Mouse (Mus musculus) adipocyte (in vitro differentiated cells): Measurements from ENCODE around the gene Fam53b.

ENCODE experiments used
- DNase-seq: peaks from one replicate; pipeline ENCODE4 v3.0.0-alpha.2; 2016; ENCODE audit warnings: low spot score

The Fam53b gene

DNA sequence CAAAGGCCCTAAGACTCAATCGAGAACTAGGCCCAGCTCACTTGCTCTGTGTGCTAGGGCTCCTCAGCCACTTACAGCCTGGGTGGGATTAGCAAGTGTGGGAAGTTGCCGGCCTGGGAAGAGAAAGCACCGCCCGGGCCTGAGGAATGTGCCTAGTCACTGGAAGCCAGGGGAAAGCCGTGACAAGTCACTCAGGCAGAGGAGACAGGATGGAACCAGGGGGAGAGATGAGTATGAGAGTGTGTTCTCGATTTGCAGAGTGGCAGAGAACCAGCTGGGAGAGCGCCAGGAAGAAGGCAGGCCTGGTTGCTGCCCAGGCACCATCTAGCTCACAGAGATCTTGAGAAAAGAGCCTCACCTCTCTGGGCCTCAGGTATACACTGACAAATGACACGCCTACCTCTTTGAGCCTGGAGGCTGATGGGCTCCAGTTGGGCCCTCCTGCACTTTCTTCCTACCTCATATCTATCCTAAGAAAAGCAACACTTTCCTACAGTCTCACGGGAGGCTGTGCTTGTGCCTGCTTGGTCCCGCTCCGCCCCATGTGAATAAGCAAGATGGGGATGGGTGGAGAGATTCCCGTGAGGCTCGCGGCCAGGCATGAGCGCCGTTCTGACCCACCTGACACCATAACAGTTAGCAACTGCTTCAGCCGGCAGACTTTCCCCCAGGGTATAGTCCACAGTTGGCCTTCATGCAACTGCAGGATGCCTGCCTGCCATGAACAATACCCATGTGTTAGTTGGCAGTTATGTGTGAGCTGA, 77.4 kb downstream of the Fam53b start:
- DNase-seq = peak; percentile 83

DNA sequence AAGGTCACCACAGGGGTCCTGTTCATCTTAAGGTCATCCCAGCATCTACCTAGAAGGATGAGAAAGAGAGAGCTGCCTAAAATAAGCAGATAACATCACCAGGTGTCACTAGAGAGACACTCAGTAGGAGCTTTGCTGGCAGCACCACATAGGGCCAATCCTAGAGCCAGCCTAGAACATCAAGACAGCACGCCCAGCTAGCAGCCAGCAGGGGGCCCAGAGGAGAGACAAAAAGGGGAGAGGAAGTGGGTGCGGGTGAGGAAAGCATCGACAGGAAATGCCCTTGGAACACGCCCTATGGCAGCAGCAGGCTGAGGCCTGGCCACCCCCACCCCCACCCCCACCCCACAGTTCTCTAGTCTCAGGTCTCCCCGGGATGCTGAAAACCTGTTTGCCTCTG, 78.5 kb downstream of the Fam53b start:
- no peak for DNase-seq

DNA sequence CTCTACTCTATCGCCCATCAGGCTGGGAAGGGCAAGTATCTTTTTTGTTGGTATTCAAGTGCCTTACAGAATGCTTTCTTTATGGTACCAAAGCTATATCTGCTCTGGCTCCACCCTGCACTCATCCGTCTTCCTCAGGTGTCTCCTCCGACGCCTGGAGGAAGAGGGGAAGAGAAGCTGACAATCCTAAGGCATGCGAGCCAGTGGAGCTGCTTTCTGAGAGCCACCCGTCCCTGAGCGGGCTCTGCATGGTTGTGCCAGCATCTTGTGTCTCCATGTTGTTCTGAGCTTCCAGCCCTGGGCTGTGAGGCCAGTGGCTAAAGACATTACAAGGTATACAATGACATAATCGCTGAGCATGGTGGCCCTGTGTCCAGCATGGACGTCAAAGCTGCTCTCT, 79.5 kb downstream of the Fam53b start:
- DNase-seq = no peak

DNA sequence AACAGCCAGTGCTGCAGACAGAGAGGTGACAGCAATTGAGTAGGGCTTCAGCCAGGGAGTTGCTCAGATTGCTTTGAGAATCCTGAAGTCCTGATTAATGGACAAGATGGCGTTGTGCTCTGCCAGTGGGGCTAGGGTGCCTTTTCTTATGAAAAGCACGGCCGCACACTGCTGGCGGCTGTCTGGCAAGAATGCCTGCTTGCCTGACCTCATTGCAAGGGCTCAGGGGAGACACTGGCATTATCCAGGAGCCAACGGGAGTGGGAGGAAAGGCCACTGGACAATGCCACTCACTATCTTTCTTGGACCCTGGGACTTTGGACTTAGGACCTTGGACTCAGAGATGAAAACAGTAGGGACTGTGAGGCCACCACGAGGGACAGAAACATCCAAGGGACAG, 80.2 kb downstream of the Fam53b start:
- peak; percentile 26 for DNase-seq

DNA sequence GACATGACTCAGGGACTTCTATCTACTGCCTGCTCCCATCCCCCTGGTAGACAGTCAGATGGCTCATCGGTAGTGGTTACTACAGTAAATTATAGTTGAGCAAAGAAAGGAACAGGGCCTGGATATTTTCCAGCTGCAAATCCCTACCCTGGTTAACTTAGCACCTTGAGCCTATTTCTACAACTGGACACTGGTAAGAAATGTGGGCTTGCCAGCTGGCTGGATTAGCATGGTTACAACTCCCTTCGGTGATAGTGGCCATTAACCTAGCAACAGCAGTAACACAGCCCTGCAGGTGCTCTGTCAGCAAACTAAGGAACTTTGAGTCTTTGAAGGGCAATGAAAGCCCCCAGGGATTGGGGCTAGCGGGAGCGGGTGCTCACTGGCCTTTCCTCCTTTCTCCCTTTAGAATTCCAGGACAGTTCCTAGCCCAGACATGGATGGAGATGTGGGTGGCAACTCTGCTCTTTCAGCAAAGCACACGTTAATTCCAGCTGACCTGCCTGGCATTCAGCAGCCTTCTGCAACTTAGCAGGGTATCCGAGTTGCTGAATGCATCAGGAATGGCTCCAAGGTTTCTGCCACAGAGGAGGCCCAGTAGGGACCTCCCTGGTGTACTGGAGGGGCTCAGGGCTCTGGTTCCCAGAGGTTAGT, 81.4 kb downstream of the Fam53b start:
- DNase-seq = peak; percentile 52

DNA sequence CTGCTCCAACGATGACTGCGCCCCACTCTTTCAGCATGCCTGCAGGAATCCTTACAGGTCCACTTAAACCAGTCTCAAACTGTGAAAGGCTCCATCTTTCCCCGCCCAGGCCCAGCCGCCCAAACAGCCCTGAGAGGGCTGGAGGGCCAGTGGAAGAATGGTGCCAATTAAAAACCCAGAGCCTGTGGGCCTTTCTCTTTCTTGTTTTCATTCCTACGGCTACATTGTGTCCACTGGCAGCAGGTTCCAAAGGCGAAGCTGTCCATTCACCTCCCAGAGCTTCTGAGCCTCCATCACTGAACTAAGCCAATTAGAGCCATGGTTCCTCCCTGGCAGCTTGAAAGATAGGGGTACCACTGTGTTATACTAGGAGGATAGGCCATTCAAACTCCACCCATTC, 82.1 kb downstream of the Fam53b start:
- DNase-seq = no peak

DNA sequence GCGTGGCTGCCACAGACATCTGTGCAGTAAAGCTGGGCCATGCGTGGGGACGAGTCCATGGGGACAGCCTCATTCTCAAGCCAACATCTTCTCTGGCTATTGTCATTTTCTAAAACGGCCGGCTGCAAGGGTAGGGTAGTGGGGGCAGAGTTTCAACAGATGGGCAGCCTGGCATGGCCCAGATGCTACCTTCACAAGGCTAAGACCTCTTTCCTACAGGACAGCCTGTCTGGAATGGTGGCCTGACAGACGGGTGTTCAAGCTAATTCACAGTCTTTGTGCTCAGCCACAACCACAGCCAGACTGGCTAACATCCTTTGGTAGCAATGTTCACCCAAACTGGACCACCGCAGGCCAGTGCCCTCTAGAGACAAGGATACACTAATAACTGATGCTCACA, 83.2 kb downstream of the Fam53b start:
- no peak for DNase-seq

DNA sequence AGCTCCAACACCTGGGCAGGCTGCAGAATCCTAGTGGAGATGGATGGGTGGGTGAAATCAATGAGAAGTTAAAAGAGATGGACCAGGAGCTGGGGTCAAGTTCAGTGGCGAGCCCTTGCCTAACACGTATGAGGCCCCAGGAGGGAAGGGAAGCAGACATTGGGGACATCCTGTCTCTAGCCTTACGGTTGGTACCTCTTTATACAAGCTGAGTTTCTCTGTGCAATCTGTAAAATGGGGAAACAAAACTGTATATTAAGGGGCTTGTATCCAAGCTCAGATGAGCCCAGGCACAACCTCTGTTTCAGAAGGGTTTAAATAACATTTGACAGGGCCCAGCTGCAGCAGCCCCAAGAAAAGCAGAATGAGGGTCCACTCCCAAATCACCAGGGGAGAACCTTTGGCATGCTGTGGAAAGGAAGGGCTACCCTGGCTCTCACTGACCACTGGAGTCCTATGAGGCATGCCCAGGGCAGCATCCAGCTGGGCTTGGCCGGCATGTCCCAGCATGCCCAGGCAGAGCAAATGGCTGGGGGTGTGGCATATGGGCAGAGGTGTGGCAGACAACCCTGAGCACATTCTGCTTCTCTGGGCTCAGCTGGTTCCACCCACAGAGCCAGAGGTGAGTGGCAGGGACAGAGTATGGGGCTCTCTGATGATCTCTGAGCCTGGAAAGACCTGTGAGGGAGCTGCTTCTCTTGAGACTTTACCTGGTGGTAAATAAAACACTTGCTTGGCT, 84.4 kb downstream of the Fam53b start:
- DNase-seq = no peak

DNA sequence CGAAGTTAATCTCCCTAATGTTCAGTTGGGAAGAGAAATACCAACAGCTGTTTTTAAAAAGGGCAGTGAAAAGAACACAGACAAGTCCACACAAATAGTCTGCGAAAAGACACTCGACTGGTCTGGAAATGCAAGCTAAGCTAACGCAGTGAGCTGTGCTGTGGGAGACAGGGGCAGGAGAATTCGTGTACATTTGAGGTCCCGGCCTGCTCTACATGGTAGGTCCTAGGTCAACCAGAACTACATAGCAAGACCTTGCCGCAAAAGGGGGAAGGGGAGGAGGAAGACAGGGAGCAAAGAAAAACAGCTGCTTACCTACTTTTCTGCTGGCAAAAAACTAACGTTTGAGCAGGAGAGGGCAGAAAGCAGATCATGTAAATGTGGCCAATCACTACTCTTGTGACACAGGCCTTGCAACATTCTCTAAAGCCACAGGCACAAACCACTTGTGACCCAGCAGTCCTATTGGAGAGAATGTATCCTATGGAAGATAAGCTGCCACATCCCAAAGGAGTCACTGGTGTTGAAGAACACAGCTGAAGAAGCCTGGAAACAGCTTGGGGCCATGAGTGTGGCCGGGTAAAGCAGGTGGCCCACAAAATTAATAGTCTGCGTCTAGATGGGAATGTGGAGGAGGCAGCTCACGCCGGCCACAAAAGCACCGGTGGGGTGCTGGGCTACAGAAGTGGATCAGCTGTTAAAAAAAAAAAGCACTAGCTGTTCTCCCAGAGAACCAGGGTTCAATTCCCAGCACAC, 87.4 kb downstream of the Fam53b start:
- peak; percentile 42 for DNase-seq

DNA sequence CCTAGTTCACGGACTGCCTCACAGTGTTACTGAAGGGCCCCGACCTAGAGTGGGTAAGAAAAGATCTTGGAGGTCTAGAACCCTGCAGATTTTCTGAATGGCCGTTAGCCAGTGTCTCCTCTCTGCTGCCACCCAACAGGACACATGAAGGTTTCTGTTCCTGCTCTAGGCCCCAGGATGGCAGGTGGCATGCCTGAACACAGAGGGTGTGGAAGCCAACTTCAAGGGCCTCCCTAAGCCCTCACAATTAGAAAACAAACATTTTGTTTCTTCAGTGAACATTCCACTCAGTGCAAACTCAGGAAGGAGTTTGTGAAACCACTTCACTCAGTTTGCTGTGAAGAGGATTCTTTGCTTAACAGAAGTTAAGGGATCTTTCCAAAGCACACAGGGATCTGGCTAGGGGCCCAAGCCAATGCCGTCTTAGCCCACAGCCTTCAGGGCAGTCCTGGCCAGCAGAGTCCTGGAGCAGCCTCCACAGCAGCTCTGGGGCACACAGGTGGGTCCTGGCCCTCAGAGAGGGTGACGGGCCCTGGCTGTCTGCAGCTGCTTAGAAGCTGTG, 89.1 kb downstream of the Fam53b start:
- peak; percentile 60 for DNase-seq

DNA sequence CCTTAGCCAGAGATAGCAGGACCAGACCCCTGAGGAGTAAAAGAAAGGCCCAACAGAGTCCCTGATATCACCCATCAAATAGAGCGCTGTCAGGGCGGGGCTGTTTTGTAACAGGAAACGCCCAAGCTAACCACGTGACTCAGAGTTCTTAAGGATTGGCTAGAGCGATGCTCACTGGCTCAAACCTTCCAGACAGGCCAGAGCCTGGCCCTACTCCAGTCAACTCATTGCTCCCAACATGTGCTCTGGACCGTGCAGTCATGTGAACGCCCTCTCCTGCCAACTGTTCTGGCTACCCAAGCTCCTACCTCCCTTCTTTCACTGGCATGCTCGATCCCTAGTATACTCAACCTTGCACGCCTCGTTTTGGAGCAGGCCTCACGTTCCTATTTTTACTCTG, 89.8 kb downstream of the Fam53b start:
- DNase-seq = peak; percentile 93

DNA sequence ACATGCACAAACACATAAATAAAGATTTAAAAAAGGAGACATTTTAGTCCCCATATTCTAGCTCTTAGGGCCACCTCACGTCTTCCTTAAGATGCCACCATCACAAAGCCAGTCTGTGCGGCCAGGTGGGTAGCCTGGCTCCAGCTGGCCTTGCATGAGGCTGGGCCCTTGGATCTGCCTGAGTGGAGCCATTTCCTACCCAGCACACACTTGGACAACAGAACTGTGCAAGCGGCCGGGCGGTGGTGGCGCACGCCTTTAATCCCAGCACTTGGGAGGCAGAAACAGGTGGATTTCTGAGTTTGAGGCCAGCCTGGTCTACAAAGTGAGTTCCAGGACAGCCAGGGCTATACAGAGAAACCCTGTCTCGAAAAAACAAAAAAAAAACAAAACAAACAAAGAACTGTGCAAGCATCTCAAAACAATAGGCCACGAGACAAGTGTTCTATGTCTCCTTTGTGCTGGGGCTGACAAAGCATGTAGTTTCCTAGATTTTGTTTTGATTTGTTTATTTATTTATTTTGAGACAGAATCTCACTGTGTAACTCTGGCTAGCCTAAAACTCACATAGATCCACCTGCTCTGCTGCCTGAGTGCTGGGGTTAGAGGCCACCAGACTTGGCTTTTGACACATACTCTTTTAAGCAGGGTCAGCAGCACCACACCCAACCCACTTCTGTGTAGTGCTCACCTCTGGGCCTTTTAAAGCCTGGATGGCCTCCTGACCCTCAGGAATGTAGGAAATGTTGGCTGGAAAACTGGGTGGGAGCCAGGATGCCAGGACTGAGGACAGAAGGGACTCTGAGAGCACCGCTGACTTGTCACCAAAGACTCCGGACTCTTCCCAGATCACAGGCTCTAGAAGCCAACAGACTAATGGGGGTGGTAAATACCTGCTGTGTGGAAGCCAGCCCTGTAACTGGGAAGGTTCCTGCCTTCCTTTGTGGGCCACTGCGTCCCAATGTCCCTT, 91.0 kb downstream of the Fam53b start:
- DNase-seq = no peak

DNA sequence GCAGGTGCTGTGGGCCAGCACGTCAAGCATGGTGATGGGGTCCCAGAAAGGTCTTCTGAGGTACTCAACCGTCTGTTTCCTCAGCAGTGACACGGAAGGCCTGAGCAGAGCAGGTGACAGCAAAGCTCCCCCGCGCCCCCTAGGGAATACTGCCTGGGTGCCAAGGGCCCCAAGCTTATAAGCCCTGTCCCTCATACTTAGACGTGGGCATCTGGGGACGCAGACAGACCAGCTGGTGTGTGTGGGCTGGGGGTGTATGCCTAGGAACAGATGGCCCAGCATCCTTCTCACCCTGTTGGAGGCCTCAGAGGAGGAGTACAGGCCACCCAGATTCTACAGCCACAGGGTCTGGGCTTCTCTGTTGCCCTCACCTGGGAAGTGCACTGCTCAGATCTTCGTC, 93.1 kb downstream of the Fam53b start:
- DNase-seq = no peak

DNA sequence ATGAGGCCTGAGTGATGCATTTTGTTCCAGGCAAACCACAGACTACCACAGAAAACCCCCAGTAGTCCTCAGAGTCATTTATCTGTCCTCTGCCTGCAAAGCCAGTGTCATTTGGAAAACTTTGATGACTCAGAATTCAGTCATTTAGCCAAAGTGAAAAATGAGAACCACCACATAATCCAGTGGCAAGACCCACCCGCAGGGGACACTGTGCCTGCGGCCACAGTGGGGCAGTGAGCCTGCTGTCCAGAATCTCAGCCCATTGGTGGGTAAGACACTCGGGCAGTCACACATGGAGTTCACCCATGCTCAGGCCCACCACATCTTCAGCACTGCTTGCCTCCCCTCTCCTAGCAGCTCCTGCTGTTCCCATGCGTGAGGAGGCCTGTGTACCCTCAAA, 94.1 kb downstream of the Fam53b start:
- no peak for DNase-seq

DNA sequence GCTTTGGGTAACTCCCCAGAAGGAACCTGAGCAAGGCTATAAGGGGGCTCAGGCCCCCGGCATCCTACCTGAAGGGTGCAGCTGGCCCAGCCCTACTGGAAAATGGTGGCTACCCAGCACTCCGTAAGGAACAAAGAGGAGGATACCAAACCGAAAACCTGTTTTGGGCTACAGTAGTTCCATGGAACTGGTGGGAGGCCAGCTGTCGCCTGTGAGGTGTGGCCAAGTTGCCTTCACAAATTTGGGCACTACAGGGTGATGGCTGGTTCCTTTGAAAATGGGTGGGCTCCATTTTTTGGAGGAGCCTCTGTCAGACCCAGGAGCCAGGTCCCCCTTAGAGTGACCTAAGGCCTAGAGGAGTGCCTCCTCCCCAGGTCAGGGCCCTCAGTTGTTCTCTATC, 98.4 kb downstream of the Fam53b start:
- no peak for DNase-seq

DNA sequence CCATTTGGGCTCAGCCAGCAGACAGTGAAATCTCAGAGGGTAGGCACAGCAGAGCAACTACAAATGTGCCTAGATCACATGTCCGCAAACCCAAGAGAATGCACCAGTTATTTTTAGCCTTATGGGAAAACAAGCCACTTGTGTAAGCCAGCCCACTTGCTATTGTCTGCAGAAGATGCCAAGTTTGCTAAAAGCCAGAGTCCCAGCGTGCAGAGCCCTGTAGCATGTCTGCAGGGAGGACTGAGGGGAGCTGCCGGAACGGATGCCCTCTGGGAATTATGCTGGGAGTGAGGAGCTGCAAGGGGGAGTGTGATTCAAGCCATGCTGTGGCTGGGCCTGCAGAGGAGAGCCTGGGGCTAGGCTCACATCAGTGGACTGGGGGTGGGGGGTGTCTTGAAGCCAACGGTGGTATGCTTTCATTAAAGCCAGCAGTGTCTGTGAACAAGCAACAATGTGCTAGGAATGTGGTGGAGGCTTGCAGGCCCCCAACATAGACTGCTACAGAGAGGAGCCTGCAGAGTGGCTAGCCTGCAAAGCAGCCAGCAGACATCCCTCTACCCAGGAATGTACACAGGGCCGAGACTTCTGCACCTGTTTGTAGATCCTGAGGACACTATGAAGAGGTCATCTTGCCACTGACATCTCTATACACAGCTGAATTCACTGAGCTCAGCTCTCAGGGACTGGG, 99.3 kb downstream of the Fam53b start:
- peak; percentile 95 for DNase-seq

DNA sequence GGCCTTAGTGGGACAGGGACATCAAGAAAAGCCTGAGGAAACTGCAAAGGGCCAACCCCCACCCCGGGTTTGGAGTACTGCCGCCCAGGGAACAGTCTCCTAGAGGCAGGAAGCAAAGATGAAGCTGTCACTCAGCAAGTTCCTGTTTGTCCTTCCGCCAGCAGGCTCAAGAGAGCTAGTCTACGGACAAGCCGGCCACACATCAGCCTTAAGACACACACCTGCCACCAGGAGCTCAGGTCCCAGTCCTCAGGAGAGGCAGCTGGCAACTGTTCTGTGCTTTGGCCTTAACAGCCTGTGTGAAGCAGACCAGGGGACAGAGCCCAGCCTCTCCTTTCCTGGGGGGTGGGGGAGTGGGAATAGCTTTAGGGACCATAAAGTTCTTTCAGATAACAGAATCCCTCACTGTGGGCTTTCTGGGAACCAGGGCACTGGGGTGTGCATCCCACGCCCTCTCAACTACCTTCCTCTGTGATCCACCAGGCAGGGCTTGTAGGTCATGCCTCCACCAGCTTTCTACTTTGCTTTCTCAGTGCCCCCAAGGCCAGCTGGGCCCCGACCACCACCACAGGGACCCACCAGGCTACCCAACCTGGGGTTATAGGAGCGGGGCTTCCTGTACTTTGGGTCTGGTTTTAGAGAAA, 100.1 kb downstream of the Fam53b start:
- DNase-seq = no peak

DNA sequence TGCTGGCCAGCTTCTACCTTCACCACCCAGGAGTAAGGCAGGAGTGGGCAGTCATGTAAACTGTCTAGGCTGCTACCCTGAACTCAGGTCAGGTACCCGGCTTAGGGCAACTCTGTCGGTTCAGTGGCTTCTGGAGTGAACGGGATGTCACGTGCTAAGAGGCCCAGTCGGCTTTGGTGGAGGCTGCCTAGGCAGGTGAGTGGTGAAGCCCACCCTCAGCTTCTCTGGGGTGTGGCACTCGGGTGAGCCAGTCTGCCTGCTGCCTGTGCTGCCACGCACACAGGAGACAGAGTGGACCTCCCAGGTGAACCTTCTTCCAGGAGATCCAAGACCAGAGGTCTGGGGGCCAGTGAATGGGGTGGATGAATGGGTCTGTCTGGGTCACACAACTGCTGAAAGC, 100.7 kb downstream of the Fam53b start:
- no peak for DNase-seq

DNA sequence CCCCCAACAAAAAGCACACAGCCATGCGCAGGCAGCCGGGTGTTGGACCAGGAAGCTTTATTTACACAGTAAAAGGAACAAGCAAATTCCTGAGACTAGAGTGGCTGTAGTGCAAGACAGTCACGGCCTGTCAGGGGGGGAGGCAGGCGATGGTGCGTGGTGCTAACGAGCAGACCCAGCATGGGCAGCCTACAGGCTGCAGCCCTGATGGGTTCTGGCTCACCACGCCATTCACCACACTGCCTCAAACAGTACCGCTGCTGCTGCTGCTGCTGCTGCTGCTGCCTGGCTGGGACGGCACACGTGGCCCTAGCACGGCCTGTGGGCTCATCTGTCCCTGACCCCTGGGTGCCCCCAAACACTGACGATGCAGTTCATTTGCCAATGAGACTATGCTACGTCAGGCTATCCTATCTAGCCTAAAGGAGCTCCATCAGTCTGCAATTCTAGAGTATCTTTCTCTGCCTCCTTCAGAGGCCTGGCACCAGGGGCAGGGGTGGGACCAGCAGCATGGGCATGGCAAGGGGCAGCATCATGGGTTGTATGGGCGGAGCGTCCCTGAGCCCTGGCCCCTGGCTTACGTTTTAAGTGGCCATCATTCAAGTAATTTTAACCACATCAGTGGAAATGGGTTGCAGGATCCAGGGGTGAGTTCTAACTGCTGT, 101.5 kb downstream of the Fam53b start:
- DNase-seq = no peak
